Mouse (Mus musculus) MEL (cell line): Measurements from ENCODE around the gene Sdccag8. TPM values are rescaled to one million over a fixed set of nuclear protein-coding genes. Genes with fewer than 3 reads are reported as not detected.

Source experiments
- DNase-seq: peaks from one replicate; pipeline ENCODE4 v3.0.0; 2011; ENCODE audit warnings: low read depth, low spot score
- H3K27ac ChIP-seq: 2 replicates; pipeline ENCODE4 v1.5.1; 2012; ENCODE audit warnings: low read depth, mild to moderate bottlenecking, control low read depth, low read length, moderate library complexity; ENCODE audit not compliant: control insufficient read depth
- H3K27me3 ChIP-seq, 2 experiments: fragments of 150-350 bp in 1 of 2; sonication (generic) in 1 of 2; 2 replicates each; pipeline ENCODE4 v1.6.1; 2012; ENCODE audit warnings: low read length in 2 of 2, mild to moderate bottlenecking in 2 of 2, improper control_type of control experiment in 1 of 2, moderate library complexity in 1 of 2; ENCODE audit not compliant: insufficient read depth in 2 of 2, control insufficient read depth in 1 of 2
- H3K36me3 ChIP-seq, 2 experiments: 2 replicates each; pipeline ENCODE4 v1.6.1; 2012 to 2014; ENCODE audit warnings: low read length in 2 of 2, improper control_type of control experiment in 1 of 2, inconsistent platforms in 1 of 2, mild to moderate bottlenecking in 1 of 2; ENCODE audit not compliant: insufficient read depth in 2 of 2, control insufficient read depth in 1 of 2
- H3K4me1 ChIP-seq, 2 experiments: fragments of 150-350 bp in 1 of 2; sonication (generic) in 1 of 2; 2 replicates each; pipeline ENCODE4 v1.6.1; 2012; ENCODE audit warnings: low read length in 2 of 2, improper control_type of control experiment in 1 of 2, mild to moderate bottlenecking in 1 of 2; ENCODE audit not compliant: insufficient read depth in 2 of 2, control insufficient read depth in 1 of 2
- H3K4me3 ChIP-seq, 2 experiments: fragments of 150-350 bp in 1 of 2; sonication (generic) in 1 of 2; 2 replicates each; pipeline ENCODE4 v1.5.1; 2012; ENCODE audit warnings: low read depth in 2 of 2, low read length in 2 of 2, mild to moderate bottlenecking in 2 of 2, moderate library complexity in 2 of 2, control low read depth in 1 of 2, improper control_type of control experiment in 1 of 2; ENCODE audit not compliant: control insufficient read depth in 1 of 2, insufficient read depth in 1 of 2
- H3K79me2 ChIP-seq: 2 replicates; pipeline ENCODE4 v1.6.1; 2012; ENCODE audit warnings: mild to moderate bottlenecking, low read length, moderate library complexity; ENCODE audit not compliant: control insufficient read depth, poor library complexity, insufficient read depth
- H3K9ac ChIP-seq: 2 replicates; pipeline ENCODE4 v1.6.1; 2012; ENCODE audit warnings: low read depth, mild to moderate bottlenecking, control low read depth, low read length, moderate library complexity; ENCODE audit not compliant: control insufficient read depth, poor library complexity, severe bottlenecking
- H3K9me3 ChIP-seq: fragments of 150-350 bp; sonication (generic); replicated peaks from 2 replicates; pipeline ENCODE4 v1.6.1; 2012; ENCODE audit warnings: mild to moderate bottlenecking, low read length, improper control_type of control experiment, moderate library complexity; ENCODE audit not compliant: insufficient read depth
- CHD1 ChIP-seq: IDR thresholded peaks from 2 replicates; pipeline ENCODE4 v1.6.1; 2012; ENCODE audit warnings: low read depth, mild to moderate bottlenecking, inconsistent platforms, low read length, improper control_type of control experiment
- CHD2 ChIP-seq: IDR thresholded peaks from 2 replicates; pipeline ENCODE4 v1.6.1; 2011; ENCODE audit warnings: low read length, improper control_type of control experiment
- CTCF ChIP-seq, 3 experiments: IDR thresholded peaks in 2 of 3; conservative IDR thresholded peaks in 1 of 3; 2 replicates each; pipeline ENCODE4 v1.5.1; 2011 to 2012; ENCODE audit warnings: low read length in 3 of 3, low read depth in 2 of 3, mild to moderate bottlenecking in 2 of 3, improper control_type of control experiment in 1 of 3, inconsistent platforms in 1 of 3, mixed read lengths in 1 of 3, moderate library complexity in 1 of 3; ENCODE audit not compliant: control insufficient read depth in 1 of 3, insufficient read depth in 1 of 3, poor library complexity in 1 of 3, severe bottlenecking in 1 of 3
- EP300 ChIP-seq, 2 experiments: IDR thresholded peaks; 2 replicates each; pipeline ENCODE4 v1.6.1; 2011; ENCODE audit warnings: improper control_type of control experiment in 2 of 2, low read length in 2 of 2, low read depth in 1 of 2, mild to moderate bottlenecking in 1 of 2
- ETS1 ChIP-seq: IDR thresholded peaks from 2 replicates; pipeline ENCODE4 v1.6.1; 2012; ENCODE audit warnings: low read depth, mild to moderate bottlenecking, inconsistent platforms, low read length, improper control_type of control experiment, moderate library complexity
- GATA1 ChIP-seq: IDR thresholded peaks from 2 replicates; pipeline ENCODE4 v1.6.1; 2011; ENCODE audit warnings: low read depth, low read length, improper control_type of control experiment
- HCFC1 ChIP-seq: IDR thresholded peaks from 2 replicates; pipeline ENCODE4 v1.6.1; 2012; ENCODE audit warnings: low read depth, mild to moderate bottlenecking, inconsistent platforms, low read length, improper control_type of control experiment, moderate library complexity
- JUND ChIP-seq: IDR thresholded peaks from 2 replicates; pipeline ENCODE4 v1.6.1; 2011; ENCODE audit warnings: low read depth, mild to moderate bottlenecking, improper control_type of control experiment, low read length
- MAFK ChIP-seq: IDR thresholded peaks from 2 replicates; pipeline ENCODE4 v1.6.1; 2011; ENCODE audit warnings: low read depth, mild to moderate bottlenecking, low read length, improper control_type of control experiment, borderline replicate concordance
- MAZ ChIP-seq: IDR thresholded peaks from 2 replicates; pipeline ENCODE4 v1.6.1; 2012; ENCODE audit warnings: low read depth, mild to moderate bottlenecking, inconsistent platforms, low read length, improper control_type of control experiment
- MEF2A ChIP-seq: IDR thresholded peaks from 2 replicates; pipeline ENCODE4 v1.6.1; 2014; ENCODE audit warnings: low read depth, mild to moderate bottlenecking, inconsistent platforms, low read length, improper control_type of control experiment; ENCODE audit not compliant: poor library complexity, insufficient replicate concordance, severe bottlenecking; ENCODE audit errors: extremely low read depth
- MYB ChIP-seq: IDR thresholded peaks from 2 replicates; pipeline ENCODE4 v1.6.1; 2011; ENCODE audit warnings: mild to moderate bottlenecking, low read depth, low read length, improper control_type of control experiment
- MYC ChIP-seq: IDR thresholded peaks from 2 replicates; pipeline ENCODE4 v1.6.1; 2011; ENCODE audit warnings: low read depth, mild to moderate bottlenecking, low read length, improper control_type of control experiment, moderate library complexity
- NRF1 ChIP-seq: IDR thresholded peaks from 2 replicates; pipeline ENCODE4 v1.6.1; 2014; ENCODE audit warnings: low read depth, mild to moderate bottlenecking, inconsistent platforms, low read length, improper control_type of control experiment, moderate library complexity; ENCODE audit not compliant: poor library complexity, insufficient read depth, severe bottlenecking
- POLR2AphosphoS2 ChIP-seq: IDR thresholded peaks from 2 replicates; pipeline ENCODE4 v1.6.1; 2011; ENCODE audit warnings: low read length, improper control_type of control experiment
- POLR2AphosphoS5 ChIP-seq: IDR thresholded peaks from 2 replicates; pipeline ENCODE4 v1.6.1; 2012; ENCODE audit warnings: low read depth, borderline replicate concordance, mild to moderate bottlenecking, inconsistent platforms, low read length, moderate library complexity, mixed read lengths
- RCOR1 ChIP-seq: IDR thresholded peaks from 2 replicates; pipeline ENCODE4 v1.6.1; 2012; ENCODE audit warnings: low read depth, mild to moderate bottlenecking, inconsistent platforms, low read length, improper control_type of control experiment
- SIN3A ChIP-seq: IDR thresholded peaks from 2 replicates; pipeline ENCODE4 v1.6.1; 2012; ENCODE audit warnings: low read length, improper control_type of control experiment, inconsistent platforms
- TBP ChIP-seq: IDR thresholded peaks from 2 replicates; pipeline ENCODE4 v1.8.0; 2011; ENCODE audit warnings: low read depth, low read length, improper control_type of control experiment
- TCF12 ChIP-seq: IDR thresholded peaks from 2 replicates; pipeline ENCODE4 v1.6.1; 2014; ENCODE audit warnings: low read depth, mild to moderate bottlenecking, inconsistent platforms, low read length, improper control_type of control experiment, moderate library complexity
- UBTF ChIP-seq: IDR thresholded peaks from 2 replicates; pipeline ENCODE4 v1.6.1; 2012; ENCODE audit warnings: low read depth, mild to moderate bottlenecking, inconsistent platforms, low read length, improper control_type of control experiment, moderate library complexity, borderline replicate concordance; ENCODE audit not compliant: insufficient read depth
- USF1 ChIP-seq: IDR thresholded peaks from 2 replicates; pipeline ENCODE4 v1.6.1; 2014; ENCODE audit warnings: low read depth, mild to moderate bottlenecking, inconsistent platforms, low read length, improper control_type of control experiment, moderate library complexity
- ZC3H11A ChIP-seq: IDR thresholded peaks from 2 replicates; pipeline ENCODE4 v1.6.1; 2012; ENCODE audit warnings: low read depth, mild to moderate bottlenecking, inconsistent platforms, low read length, improper control_type of control experiment
- ZKSCAN1 ChIP-seq: IDR thresholded peaks from 2 replicates; pipeline ENCODE4 v1.6.1; 2012; ENCODE audit warnings: low read depth, mild to moderate bottlenecking, inconsistent platforms, low read length, improper control_type of control experiment, moderate library complexity
- ZMIZ1 ChIP-seq: IDR thresholded peaks from 2 replicates; pipeline ENCODE4 v1.6.1; 2012; ENCODE audit warnings: low read depth, mild to moderate bottlenecking, inconsistent platforms, low read length, improper control_type of control experiment, moderate library complexity
- polyA plus RNA-seq, 2 experiments: library from polyadenylated mRNA; stranded (reverse) in 1 of 2; unstranded in 1 of 2; fragments of >175 nt in 1 of 2; fragments of >200 nt in 1 of 2; gene quantifications; 2 replicates each; pipeline versions ENCODE4 v1.2.1 to v1.2.4; 2012; ENCODE audit warnings: low replicate concordance in 2 of 2, low read depth in 1 of 2; ENCODE audit not compliant: insufficient read length in 2 of 2, insufficient read depth in 1 of 2, missing spikeins in 1 of 2
- total RNA-seq: library from RNA; depleted of rRNA; stranded (reverse); fragments of 300-350 nt; gene quantifications from 2 replicates; pipeline ENCODE4 v1.2.3, GENCODE M21; 2012

The Sdccag8 gene
- total and polyA plus RNA-seq, 3 experiments, result 4.6 to 7.8 TPM; not detected in 1

DNA sequence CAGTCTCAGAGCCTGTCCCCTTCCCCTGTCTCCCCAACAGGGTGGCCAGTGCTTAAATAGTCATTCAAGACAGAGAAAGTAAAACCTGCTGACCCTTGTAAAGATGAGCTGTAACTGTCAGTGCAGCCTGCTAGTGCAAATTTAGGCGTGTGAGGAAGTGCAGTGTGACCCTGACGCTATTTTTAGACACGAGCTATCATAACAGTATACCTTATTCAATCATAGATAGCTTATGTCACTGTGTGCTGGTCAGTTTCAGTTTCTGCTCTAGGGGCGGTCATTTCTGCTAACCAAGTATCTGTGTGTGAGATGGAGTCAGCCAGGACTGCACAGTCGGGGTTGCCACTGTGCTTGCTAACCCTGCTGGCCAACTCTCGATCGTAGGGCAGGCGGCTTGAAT, 9.4 kb downstream of the Sdccag8 start:
- H3K4me1 ChIP-seq, result peaks cover 28 to 37% of the 10 kb centered on the region in 2 experiments
- no peak for DNase-seq
- H3K36me3 ChIP-seq, result peaks cover 0 to 48% of the 10 kb centered on the region in 2 experiments; a peak in 2 of 4 replicates
- H3K9ac ChIP-seq, result no peak overlapping the region
- no peak overlapping the region for H3K27ac ChIP-seq
- no peaks in the 10 kb centered on the region for H3K79me2 ChIP-seq
- H3K27me3 ChIP-seq, result no peaks in the 10 kb centered on the region
- no peak for TF ChIP-seq ETS1
- no peak for TF ChIP-seq MYC
- no peak for TF ChIP-seq CHD2
- TF ChIP-seq MAZ, result no peak
- TF ChIP-seq USF1, result no peak
- no peak for TF ChIP-seq TBP
- no peak for TF ChIP-seq CHD1
- TF ChIP-seq ZMIZ1, result no peak
- TF ChIP-seq HCFC1, result no peak
- H3K9me3 ChIP-seq, result no peaks in the 10 kb centered on the region
- no peak overlapping the region for H3K4me3 ChIP-seq

DNA sequence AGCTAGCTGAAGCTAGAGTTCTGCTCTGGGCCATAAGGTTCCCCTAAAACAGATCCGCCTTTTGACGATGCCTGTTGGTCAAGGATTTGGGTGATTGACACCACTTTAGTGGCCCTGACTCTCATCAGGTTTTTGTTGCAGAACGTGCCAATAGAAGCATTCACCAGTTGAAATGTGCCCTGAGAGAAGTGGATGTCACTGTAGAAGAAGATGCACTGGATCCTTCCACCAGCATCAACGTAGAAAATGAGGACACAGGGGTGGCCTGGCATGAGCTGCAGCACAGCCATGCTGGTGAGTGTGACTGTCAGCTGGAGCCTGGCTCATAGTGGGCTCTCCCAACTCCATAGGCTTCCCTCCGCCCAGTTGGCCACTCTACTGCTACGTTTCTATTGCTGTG, 10.2 kb downstream of the Sdccag8 start:
- Histone ChIP-seq H3K36me3 (peaks cover 0 to 48% of the 10 kb centered on the region in 2 experiments; a peak in 2 of 4 replicates), H3K4me1 (peaks cover 28 to 37% of the 10 kb centered on the region in 2 experiments), H3K9ac (no peak overlapping the region), H3K4me3 (no peak overlapping the region), H3K27ac (no peak overlapping the region), H3K27me3 (no peaks in the 10 kb centered on the region), H3K79me2 (no peaks in the 10 kb centered on the region), H3K9me3 (no peaks in the 10 kb centered on the region)
- no peak for TF ChIP-seq MEF2A
- TF ChIP-seq MYB, result no peak
- TF ChIP-seq JUND, result no peak
- no peak for TF ChIP-seq EP300 (IDR thresholded peaks at IDR 0.05; ENCODE audit: low read depth in 1 of 2, low read length in 2 of 2)
- no peak for TF ChIP-seq ZKSCAN1
- TF ChIP-seq USF1, result no peak
- no peak for TF ChIP-seq CTCF (IDR thresholded peaks at IDR 0.05 in 2 of 3, conservative IDR thresholded peaks at IDR 0.05 in 1 of 3; ENCODE audit: control insufficient read depth in 1 of 3, insufficient read depth in 1 of 3, low read depth in 2 of 3, low read length in 3 of 3, poor library complexity in 1 of 3, severe bottlenecking in 1 of 3)
- DNase-seq, result no peak

DNA sequence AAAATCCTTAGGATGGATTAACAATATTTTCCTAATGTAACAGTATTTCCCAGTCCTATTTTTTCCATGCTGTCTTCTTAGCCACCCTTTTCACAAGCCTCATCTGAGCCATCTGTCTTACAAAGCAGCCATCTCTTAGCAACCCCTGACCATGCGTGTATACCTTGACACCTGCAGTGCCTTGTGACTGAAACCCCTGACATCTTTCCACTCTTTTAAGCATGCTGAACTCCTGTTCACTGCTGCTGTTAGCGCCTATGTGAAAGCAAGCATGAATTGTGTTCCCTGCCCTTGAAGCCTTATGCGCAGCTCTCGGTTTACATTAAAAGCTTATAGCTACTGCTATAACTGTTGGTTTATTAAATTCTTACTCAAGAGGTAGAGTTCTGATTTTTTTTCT, 10.6 kb downstream of the Sdccag8 start:
- Histone ChIP-seq H3K9me3 (no peaks in the 10 kb centered on the region), H3K79me2 (no peaks in the 10 kb centered on the region), H3K27ac (no peak overlapping the region), H3K4me1 (peaks cover 28 to 37% of the 10 kb centered on the region in 2 experiments), H3K4me3 (no peak overlapping the region), H3K9ac (no peak overlapping the region), H3K36me3 (peaks cover 0 to 48% of the 10 kb centered on the region in 2 experiments; a peak in 2 of 4 replicates), H3K27me3 (no peaks in the 10 kb centered on the region)
- no peak for DNase-seq
- TF ChIP-seq CHD2 (no peak), ZC3H11A (no peak), ZMIZ1 (no peak), TCF12 (no peak), NRF1 (no peak), POLR2AphosphoS2 (no peak), UBTF (no peak), POLR2AphosphoS5 (no peak), MAFK (no peak), HCFC1 (no peak), TBP (no peak), CTCF (IDR thresholded peaks at IDR 0.05 in 2 of 3, conservative IDR thresholded peaks at IDR 0.05 in 1 of 3; ENCODE audit: control insufficient read depth in 1 of 3, insufficient read depth in 1 of 3, low read depth in 2 of 3, low read length in 3 of 3, poor library complexity in 1 of 3, severe bottlenecking in 1 of 3) (no peak), SIN3A (no peak), RCOR1 (no peak), MYB (no peak), GATA1 (no peak)
